Mouse (Mus musculus): ENCODE measurements around the gene Etv6. TPM values are rescaled to one million over a fixed set of nuclear protein-coding genes. Genes with fewer than 3 reads are reported as not detected.

The Etv6 gene
- polyA plus RNA-seq, 1 experiment = 20.9 TPM

DNA sequence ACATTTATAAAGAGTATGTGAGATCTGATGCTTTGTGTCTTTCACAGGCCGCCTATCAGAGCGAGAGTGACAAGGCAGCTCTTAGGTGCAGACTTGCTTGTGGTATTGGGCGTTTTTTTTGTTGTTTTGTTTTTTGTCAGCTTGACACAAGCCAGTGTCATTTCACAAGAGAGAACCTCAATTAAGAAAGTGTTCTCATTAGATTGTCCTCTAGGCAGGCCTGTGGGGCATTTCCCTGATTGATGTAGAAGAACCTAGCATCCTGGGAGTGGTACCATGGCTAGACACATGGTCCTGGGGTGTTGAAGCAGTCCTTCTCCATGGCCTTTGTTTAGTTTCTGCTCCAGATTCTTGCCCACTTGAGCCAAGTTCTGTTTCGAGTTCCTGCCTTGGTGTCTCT, 31.5 kb downstream of the Etv6 start:
- WGBS = 82% methylated on average over 4 of the region's 4 CpGs
- Histone ChIP-seq H3K4me1 (ENCODE audit: control insufficient read depth, insufficient read depth, low read length) (peaks cover 5% of the 10 kb centered on the region), H3K4me3 (replicated peaks; ENCODE audit: extremely low read depth, low read depth, low read length) (no peak overlapping the region)
- no peak for TF ChIP-seq CTCF (IDR thresholded peaks at IDR 0.05; ENCODE audit: insufficient read depth, low read length)
- TF ChIP-seq POLR2A (IDR thresholded peaks at IDR 0.05; ENCODE audit: borderline replicate concordance, extremely low read depth, low read depth, low read length) = no peak
- DNase-seq = no peak

DNA sequence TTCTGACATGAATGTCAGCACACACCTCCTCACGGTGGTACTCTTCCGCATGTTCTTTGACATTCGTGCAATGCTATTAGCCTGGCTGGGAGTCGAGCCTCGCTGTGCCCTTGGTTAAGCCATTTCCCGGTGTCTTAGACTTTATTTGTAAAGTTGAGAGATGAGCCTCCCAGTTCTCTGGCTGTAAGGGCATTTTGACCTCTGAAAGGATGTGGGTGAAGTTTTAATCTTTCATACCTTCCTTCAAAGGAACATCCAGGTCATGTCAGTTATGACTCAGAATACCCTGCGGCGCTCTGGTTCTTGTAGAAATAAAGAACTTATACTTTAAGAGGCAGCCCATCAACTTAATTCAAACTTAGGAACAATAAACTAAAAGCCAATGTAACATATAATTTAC, 32.0 kb downstream of the Etv6 start:
- H3K4me3 ChIP-seq (replicated peaks; ENCODE audit: extremely low read depth, low read depth, low read length) = no peak overlapping the region
- no peak for TF ChIP-seq CTCF (IDR thresholded peaks at IDR 0.05; ENCODE audit: insufficient read depth, low read length)
- no peak for TF ChIP-seq POLR2A (IDR thresholded peaks at IDR 0.05; ENCODE audit: borderline replicate concordance, extremely low read depth, low read depth, low read length)
- peaks cover 5% of the 10 kb centered on the region for H3K4me1 ChIP-seq (ENCODE audit: control insufficient read depth, insufficient read depth, low read length)
- DNase-seq = no peak
- 84% methylated on average over 8 of the region's 8 CpGs for WGBS

GRCm38 (mm10) chr6:134072439-134072838, 36.9 kb downstream of the Etv6 start:
- TF ChIP-seq POLR2A (IDR thresholded peaks at IDR 0.05; ENCODE audit: borderline replicate concordance, extremely low read depth, low read depth, low read length) (no peak), CTCF (IDR thresholded peaks at IDR 0.05; ENCODE audit: insufficient read depth, low read length) (no peak)
- no peak for DNase-seq
- Histone ChIP-seq H3K4me3 (replicated peaks; ENCODE audit: extremely low read depth, low read depth, low read length) (no peak overlapping the region), H3K4me1 (ENCODE audit: control insufficient read depth, insufficient read depth, low read length) (no peaks in the 10 kb centered on the region; the same call in 1 of the 2 replicates)
- 72% methylated on average over 7 of the region's 7 CpGs for WGBS

GRCm38 (mm10) chr6:134072906-134073305, 37.4 kb downstream of the Etv6 start:
- no peak overlapping the region for H3K4me3 ChIP-seq (replicated peaks; ENCODE audit: extremely low read depth, low read depth, low read length)
- TF ChIP-seq CTCF (IDR thresholded peaks at IDR 0.05; ENCODE audit: insufficient read depth, low read length) (no peak), POLR2A (IDR thresholded peaks at IDR 0.05; ENCODE audit: borderline replicate concordance, extremely low read depth, low read depth, low read length) (no peak)

GRCm38 (mm10) chr6:134074353-134074752, 38.9 kb downstream of the Etv6 start:
- H3K4me1 ChIP-seq (ENCODE audit: control insufficient read depth, insufficient read depth, low read length) = peaks cover 4% of the 10 kb centered on the region
- WGBS = 90% methylated on average over 1 of the region's 1 CpGs
- DNase-seq = no peak
- TF ChIP-seq CTCF (IDR thresholded peaks at IDR 0.05; ENCODE audit: insufficient read depth, low read length) (no peak), POLR2A (IDR thresholded peaks at IDR 0.05; ENCODE audit: borderline replicate concordance, extremely low read depth, low read depth, low read length) (no peak)
- no peak overlapping the region for H3K4me3 ChIP-seq (replicated peaks; ENCODE audit: extremely low read depth, low read depth, low read length)

More at GRCm38 (mm10) chr6:134072906-134073305, 37.4 kb downstream of the Etv6 start:
- peaks cover 3% of the 10 kb centered on the region for H3K4me1 ChIP-seq (ENCODE audit: control insufficient read depth, insufficient read depth, low read length)
- no peak for DNase-seq
- WGBS = 68% methylated on average over 6 of the region's 6 CpGs

DNA sequence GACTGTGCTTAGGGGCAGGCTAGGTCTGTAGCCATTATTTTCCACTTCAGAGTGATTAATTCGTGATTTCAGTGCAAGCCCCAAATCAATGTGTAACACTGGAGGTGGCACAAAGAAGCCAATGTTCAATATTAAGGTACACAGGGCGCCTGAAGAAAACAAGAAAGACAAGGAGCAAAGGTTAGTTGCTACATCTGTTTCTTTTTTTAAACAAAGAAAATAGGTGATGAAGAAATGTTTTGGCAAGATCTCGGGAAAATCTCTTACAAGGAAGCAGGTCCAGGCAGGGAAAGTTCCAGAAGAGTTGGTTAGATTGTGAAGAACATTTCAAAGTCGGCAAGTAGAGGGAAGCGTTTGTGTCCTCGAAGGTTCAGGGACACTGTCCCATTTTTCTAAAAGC, 39.5 kb downstream of the Etv6 start:
- no peak overlapping the region for H3K4me3 ChIP-seq (replicated peaks; ENCODE audit: extremely low read depth, low read depth, low read length)
- DNase-seq = no peak
- WGBS = 83% methylated on average over 6 of the region's 6 CpGs
- peaks cover 4% of the 10 kb centered on the region for H3K4me1 ChIP-seq (ENCODE audit: control insufficient read depth, insufficient read depth, low read length)
- TF ChIP-seq POLR2A (IDR thresholded peaks at IDR 0.05; ENCODE audit: borderline replicate concordance, extremely low read depth, low read depth, low read length) = no peak
- no peak for TF ChIP-seq CTCF (IDR thresholded peaks at IDR 0.05; ENCODE audit: insufficient read depth, low read length)

- WGBS = 57% methylated on average over 6 of the region's 6 CpGs
- TF ChIP-seq CTCF (IDR thresholded peaks at IDR 0.05; ENCODE audit: insufficient read depth, low read length) = no peak
- TF ChIP-seq POLR2A (IDR thresholded peaks at IDR 0.05; ENCODE audit: borderline replicate concordance, extremely low read depth, low read depth, low read length) = no peak
- Histone ChIP-seq H3K4me1 (ENCODE audit: control insufficient read depth, insufficient read depth, low read length) (peaks cover 4% of the 10 kb centered on the region), H3K4me3 (replicated peaks; ENCODE audit: extremely low read depth, low read depth, low read length) (no peak overlapping the region)
- DNase-seq = no peak
Observed at GRCm38 (mm10) chr6:134078016-134078415, 42.5 kb downstream of the Etv6 start.

GRCm38 (mm10) chr6:134079112-134079511, 43.6 kb downstream of the Etv6 start:
- TF ChIP-seq CTCF (IDR thresholded peaks at IDR 0.05; ENCODE audit: insufficient read depth, low read length) (no peak), POLR2A (IDR thresholded peaks at IDR 0.05; ENCODE audit: borderline replicate concordance, extremely low read depth, low read depth, low read length) (no peak)
- 87% methylated on average over 9 of the region's 9 CpGs for WGBS
- H3K4me1 ChIP-seq (ENCODE audit: control insufficient read depth, insufficient read depth, low read length) = peaks cover 4% of the 10 kb centered on the region
- no peak for DNase-seq
- H3K4me3 ChIP-seq (replicated peaks; ENCODE audit: extremely low read depth, low read depth, low read length) = no peak overlapping the region

DNA sequence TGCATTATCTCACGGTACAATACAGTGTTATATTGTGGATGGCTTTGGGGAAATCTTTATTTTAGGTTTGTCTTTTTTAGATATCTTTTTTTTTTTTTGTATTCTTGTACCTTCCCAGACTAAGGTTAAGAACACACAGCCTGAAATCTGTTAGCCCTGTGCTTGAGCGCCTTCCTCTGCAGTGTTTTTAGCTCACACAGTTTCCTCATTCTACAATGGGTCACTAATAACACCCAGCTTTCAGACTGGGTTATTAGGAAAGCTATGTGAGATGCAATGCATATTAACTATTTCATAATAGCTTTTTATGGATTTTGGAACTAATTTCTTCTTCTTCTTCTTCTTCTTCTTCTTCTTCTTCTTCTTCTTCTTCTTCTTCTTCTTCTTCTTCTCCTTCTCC, 44.1 kb downstream of the Etv6 start:
- 91% methylated on average over 2 of the region's 2 CpGs for WGBS
- no peak for DNase-seq
- Histone ChIP-seq H3K4me3 (replicated peaks; ENCODE audit: extremely low read depth, low read depth, low read length) (no peak overlapping the region), H3K4me1 (ENCODE audit: control insufficient read depth, insufficient read depth, low read length) (peaks cover 4% of the 10 kb centered on the region)
- TF ChIP-seq CTCF (IDR thresholded peaks at IDR 0.05; ENCODE audit: insufficient read depth, low read length) = no peak

DNA sequence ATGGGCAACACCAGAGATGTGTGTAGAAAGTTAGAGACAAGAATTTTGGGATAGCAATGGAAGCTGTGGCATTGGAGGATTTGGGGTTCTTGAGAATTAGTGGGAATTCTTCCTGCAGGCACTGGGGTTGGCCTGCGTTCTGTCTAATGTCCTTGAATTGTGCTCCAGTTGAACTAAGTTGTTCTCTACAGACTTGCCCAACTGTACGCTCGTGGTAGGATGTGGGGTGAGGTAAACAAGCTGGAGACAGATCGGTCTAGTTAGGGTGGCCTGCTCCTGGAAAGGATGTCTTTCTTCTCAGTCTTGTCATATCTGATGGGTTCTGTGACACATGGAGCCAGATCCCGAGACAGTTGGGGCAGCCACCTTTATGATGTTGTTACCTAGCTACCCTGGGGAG, 45.4 kb downstream of the Etv6 start:
- no peak for TF ChIP-seq CTCF (IDR thresholded peaks at IDR 0.05; ENCODE audit: insufficient read depth, low read length)
- 71% methylated on average over 5 of the region's 5 CpGs for WGBS
- Histone ChIP-seq H3K4me1 (ENCODE audit: control insufficient read depth, insufficient read depth, low read length) (peaks cover 4% of the 10 kb centered on the region), H3K4me3 (replicated peaks; ENCODE audit: extremely low read depth, low read depth, low read length) (no peak overlapping the region)
- DNase-seq = no peak
